Mouse (Mus musculus) MEL (cell line): ENCODE data around the gene Cmbl. TPM values are rescaled to one million over a fixed set of nuclear protein-coding genes. Genes with fewer than 3 reads are reported as not detected.
"Not testable (repeated sequence)": the region's sequence is repeated elsewhere in the genome, so short reads cannot be mapped to it uniquely, and the experiment has no call there.

Experiments used
- DNase-seq: peaks from one replicate; pipeline ENCODE4 v3.0.0; 2011; ENCODE audit warnings: low read depth, low spot score
- H3K27ac ChIP-seq: 2 replicates; pipeline ENCODE4 v1.5.1; 2012; ENCODE audit warnings: low read depth, mild to moderate bottlenecking, control low read depth, low read length, moderate library complexity; ENCODE audit not compliant: control insufficient read depth
- H3K27me3 ChIP-seq, 2 experiments: fragments of 150-350 bp in 1 of 2; sonication (generic) in 1 of 2; 2 replicates each; pipeline ENCODE4 v1.6.1; 2012; ENCODE audit warnings: low read length in 2 of 2, mild to moderate bottlenecking in 2 of 2, improper control_type of control experiment in 1 of 2, moderate library complexity in 1 of 2; ENCODE audit not compliant: insufficient read depth in 2 of 2, control insufficient read depth in 1 of 2
- H3K36me3 ChIP-seq, 2 experiments: 2 replicates each; pipeline ENCODE4 v1.6.1; 2012 to 2014; ENCODE audit warnings: low read length in 2 of 2, improper control_type of control experiment in 1 of 2, inconsistent platforms in 1 of 2, mild to moderate bottlenecking in 1 of 2; ENCODE audit not compliant: insufficient read depth in 2 of 2, control insufficient read depth in 1 of 2
- H3K4me1 ChIP-seq, 2 experiments: fragments of 150-350 bp in 1 of 2; sonication (generic) in 1 of 2; 2 replicates each; pipeline ENCODE4 v1.6.1; 2012; ENCODE audit warnings: low read length in 2 of 2, improper control_type of control experiment in 1 of 2, mild to moderate bottlenecking in 1 of 2; ENCODE audit not compliant: insufficient read depth in 2 of 2, control insufficient read depth in 1 of 2
- H3K4me3 ChIP-seq, 2 experiments: fragments of 150-350 bp in 1 of 2; sonication (generic) in 1 of 2; 2 replicates each; pipeline ENCODE4 v1.5.1; 2012; ENCODE audit warnings: low read depth in 2 of 2, low read length in 2 of 2, mild to moderate bottlenecking in 2 of 2, moderate library complexity in 2 of 2, control low read depth in 1 of 2, improper control_type of control experiment in 1 of 2; ENCODE audit not compliant: control insufficient read depth in 1 of 2, insufficient read depth in 1 of 2
- H3K79me2 ChIP-seq: 2 replicates; pipeline ENCODE4 v1.6.1; 2012; ENCODE audit warnings: mild to moderate bottlenecking, low read length, moderate library complexity; ENCODE audit not compliant: control insufficient read depth, poor library complexity, insufficient read depth
- H3K9ac ChIP-seq: 2 replicates; pipeline ENCODE4 v1.6.1; 2012; ENCODE audit warnings: low read depth, mild to moderate bottlenecking, control low read depth, low read length, moderate library complexity; ENCODE audit not compliant: control insufficient read depth, poor library complexity, severe bottlenecking
- H3K9me3 ChIP-seq: fragments of 150-350 bp; sonication (generic); replicated peaks from 2 replicates; pipeline ENCODE4 v1.6.1; 2012; ENCODE audit warnings: mild to moderate bottlenecking, low read length, improper control_type of control experiment, moderate library complexity; ENCODE audit not compliant: insufficient read depth
- BHLHE40 ChIP-seq: IDR thresholded peaks from 2 replicates; pipeline ENCODE4 v1.6.1; 2012; ENCODE audit warnings: low read depth, mild to moderate bottlenecking, inconsistent platforms, low read length, improper control_type of control experiment, borderline replicate concordance
- CHD1 ChIP-seq: IDR thresholded peaks from 2 replicates; pipeline ENCODE4 v1.6.1; 2012; ENCODE audit warnings: low read depth, mild to moderate bottlenecking, inconsistent platforms, low read length, improper control_type of control experiment
- CHD2 ChIP-seq: IDR thresholded peaks from 2 replicates; pipeline ENCODE4 v1.6.1; 2011; ENCODE audit warnings: low read length, improper control_type of control experiment
- E2F4 ChIP-seq: IDR thresholded peaks from 2 replicates; pipeline ENCODE4 v1.6.1; 2011; ENCODE audit warnings: low read depth, low read length, improper control_type of control experiment, borderline replicate concordance
- ELF1 ChIP-seq: IDR thresholded peaks from 2 replicates; pipeline ENCODE4 v1.6.1; 2014; ENCODE audit warnings: low read depth, mild to moderate bottlenecking, inconsistent platforms, low read length, improper control_type of control experiment, moderate library complexity
- EP300 ChIP-seq, 2 experiments: IDR thresholded peaks; 2 replicates each; pipeline ENCODE4 v1.6.1; 2011; ENCODE audit warnings: improper control_type of control experiment in 2 of 2, low read length in 2 of 2, low read depth in 1 of 2, mild to moderate bottlenecking in 1 of 2
- GABPA ChIP-seq: IDR thresholded peaks from 2 replicates; pipeline ENCODE4 v1.6.1; 2012; ENCODE audit warnings: low read depth, mild to moderate bottlenecking, inconsistent platforms, low read length, improper control_type of control experiment, moderate library complexity
- JUND ChIP-seq: IDR thresholded peaks from 2 replicates; pipeline ENCODE4 v1.6.1; 2011; ENCODE audit warnings: low read depth, mild to moderate bottlenecking, improper control_type of control experiment, low read length
- KAT2A ChIP-seq: conservative IDR thresholded peaks from 2 replicates; pipeline ENCODE4 v1.6.1; 2012; ENCODE audit warnings: low read depth, low read length, improper control_type of control experiment, inconsistent platforms
- MAZ ChIP-seq: IDR thresholded peaks from 2 replicates; pipeline ENCODE4 v1.6.1; 2012; ENCODE audit warnings: low read depth, mild to moderate bottlenecking, inconsistent platforms, low read length, improper control_type of control experiment
- MEF2A ChIP-seq: IDR thresholded peaks from 2 replicates; pipeline ENCODE4 v1.6.1; 2014; ENCODE audit warnings: low read depth, mild to moderate bottlenecking, inconsistent platforms, low read length, improper control_type of control experiment; ENCODE audit not compliant: poor library complexity, insufficient replicate concordance, severe bottlenecking; ENCODE audit errors: extremely low read depth
- MXI1 ChIP-seq: IDR thresholded peaks from 2 replicates; pipeline ENCODE4 v1.6.1; 2011; ENCODE audit warnings: mild to moderate bottlenecking, low read depth, low read length, improper control_type of control experiment
- MYC ChIP-seq: IDR thresholded peaks from 2 replicates; pipeline ENCODE4 v1.6.1; 2011; ENCODE audit warnings: low read depth, mild to moderate bottlenecking, low read length, improper control_type of control experiment, moderate library complexity
- NRF1 ChIP-seq: IDR thresholded peaks from 2 replicates; pipeline ENCODE4 v1.6.1; 2014; ENCODE audit warnings: low read depth, mild to moderate bottlenecking, inconsistent platforms, low read length, improper control_type of control experiment, moderate library complexity; ENCODE audit not compliant: poor library complexity, insufficient read depth, severe bottlenecking
- POLR2AphosphoS5 ChIP-seq: IDR thresholded peaks from 2 replicates; pipeline ENCODE4 v1.6.1; 2012; ENCODE audit warnings: low read depth, borderline replicate concordance, mild to moderate bottlenecking, inconsistent platforms, low read length, moderate library complexity, mixed read lengths
- RAD21 ChIP-seq: IDR thresholded peaks from 2 replicates; pipeline ENCODE4 v1.6.1; 2011; ENCODE audit warnings: mild to moderate bottlenecking, low read depth, low read length, improper control_type of control experiment
- TAL1 ChIP-seq: IDR thresholded peaks from 2 replicates; pipeline ENCODE4 v1.6.1; 2012; ENCODE audit warnings: mild to moderate bottlenecking, inconsistent platforms, low read length, moderate library complexity, mixed read lengths
- TBP ChIP-seq: IDR thresholded peaks from 2 replicates; pipeline ENCODE4 v1.8.0; 2011; ENCODE audit warnings: low read depth, low read length, improper control_type of control experiment
- TCF12 ChIP-seq: IDR thresholded peaks from 2 replicates; pipeline ENCODE4 v1.6.1; 2014; ENCODE audit warnings: low read depth, mild to moderate bottlenecking, inconsistent platforms, low read length, improper control_type of control experiment, moderate library complexity
- ZKSCAN1 ChIP-seq: IDR thresholded peaks from 2 replicates; pipeline ENCODE4 v1.6.1; 2012; ENCODE audit warnings: low read depth, mild to moderate bottlenecking, inconsistent platforms, low read length, improper control_type of control experiment, moderate library complexity
- polyA plus RNA-seq, 2 experiments: library from polyadenylated mRNA; stranded (reverse) in 1 of 2; unstranded in 1 of 2; fragments of >175 nt in 1 of 2; fragments of >200 nt in 1 of 2; gene quantifications; 2 replicates each; pipeline versions ENCODE4 v1.2.1 to v1.2.4; 2012; ENCODE audit warnings: low replicate concordance in 2 of 2, low read depth in 1 of 2; ENCODE audit not compliant: insufficient read length in 2 of 2, insufficient read depth in 1 of 2, missing spikeins in 1 of 2
- total RNA-seq: library from RNA; depleted of rRNA; stranded (reverse); fragments of 300-350 nt; gene quantifications from 2 replicates; pipeline ENCODE4 v1.2.3, GENCODE M21; 2012

Cmbl gene
- total and polyA plus RNA-seq, 3 experiments: 0.22 to 0.31 TPM; not detected in 1

DNA sequence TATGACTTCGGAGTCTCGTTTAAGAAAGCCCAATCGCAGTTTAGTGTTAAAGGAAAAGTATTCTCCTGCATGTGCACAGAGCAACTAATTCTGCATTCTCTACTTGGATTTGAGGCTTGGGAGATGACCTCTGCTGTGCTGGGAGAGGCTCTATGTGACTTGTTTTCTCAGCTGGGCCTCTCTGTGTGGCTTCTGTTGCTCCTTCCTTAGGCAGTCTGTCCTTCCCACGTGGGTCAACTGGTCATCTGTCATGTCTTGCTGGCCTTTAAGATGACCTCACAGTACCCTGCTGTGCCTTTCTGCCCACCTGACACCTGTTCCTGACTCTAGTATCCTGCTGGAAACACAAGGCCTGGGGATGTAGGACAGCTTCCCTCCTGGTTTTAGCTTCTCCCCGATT is 10.9 kb downstream of the Cmbl start:
- H3K27me3 ChIP-seq: no peaks in the 10 kb centered on the region
- peaks cover 12 to 29% of the 10 kb centered on the region in 2 experiments for H3K4me1 ChIP-seq
- DNase-seq: no peak
- H3K36me3 ChIP-seq: peaks cover 0 to 19% of the 10 kb centered on the region in 2 experiments; a peak in 2 of 4 replicates
- no peak for TF ChIP-seq EP300 (IDR thresholded peaks at IDR 0.05; ENCODE audit: low read depth in 1 of 2, low read length in 2 of 2)
- no peak for TF ChIP-seq TBP
- TF ChIP-seq ZKSCAN1: no peak
- no peak for TF ChIP-seq BHLHE40
- TF ChIP-seq POLR2AphosphoS5: no peak
- TF ChIP-seq TCF12: no peak
- no peak for TF ChIP-seq JUND
- no peak for TF ChIP-seq NRF1
- TF ChIP-seq MAZ: no peak
- TF ChIP-seq E2F4: no peak
- TF ChIP-seq ELF1: no peak
- TF ChIP-seq CHD2: no peak
- no peak for TF ChIP-seq CHD1
- TF ChIP-seq TAL1: no peak
- TF ChIP-seq MXI1: no peak
- no peak for TF ChIP-seq RAD21
- no peak for TF ChIP-seq KAT2A
- no peak for TF ChIP-seq GABPA
- TF ChIP-seq MEF2A: no peak
- TF ChIP-seq MYC: no peak
- H3K9me3 ChIP-seq: no peaks in the 10 kb centered on the region
- H3K27ac ChIP-seq: no peak overlapping the region
- no peak overlapping the region for H3K4me3 ChIP-seq
- H3K9ac ChIP-seq: no peak overlapping the region
- no peaks in the 10 kb centered on the region for H3K79me2 ChIP-seq

- DNase-seq, H3K79me2 ChIP-seq, H3K9me3 ChIP-seq, H3K9ac ChIP-seq, H3K27me3 ChIP-seq, H3K36me3 ChIP-seq, H3K27ac ChIP-seq, H3K4me3 ChIP-seq: not testable (repeated sequence)
- H3K4me1 ChIP-seq: peaks cover 0 to 13% of the 10 kb centered on the region in 2 experiments; a peak in 2 of 4 replicates
These were observed 15.9 kb downstream of the Cmbl start for GRCm38 (mm10) chr15:31581086-31581485.
